Mouse (Mus musculus) MEL (cell line): Measurements from ENCODE around the gene Mast1. TPM values are rescaled to one million over a fixed set of nuclear protein-coding genes. Genes with fewer than 3 reads are reported as not detected.
A peak's percentile ranks its signal among the peaks of the same experiment; 100 is the strongest.

Source experiments
- DNase-seq: peaks from one replicate; pipeline ENCODE4 v3.0.0; 2011; ENCODE audit warnings: low read depth, low spot score
- H3K27ac ChIP-seq: 2 replicates; pipeline ENCODE4 v1.5.1; 2012; ENCODE audit warnings: low read depth, mild to moderate bottlenecking, control low read depth, low read length, moderate library complexity; ENCODE audit not compliant: control insufficient read depth
- H3K27me3 ChIP-seq, 2 experiments: fragments of 150-350 bp in 1 of 2; sonication (generic) in 1 of 2; 2 replicates each; pipeline ENCODE4 v1.6.1; 2012; ENCODE audit warnings: low read length in 2 of 2, mild to moderate bottlenecking in 2 of 2, improper control_type of control experiment in 1 of 2, moderate library complexity in 1 of 2; ENCODE audit not compliant: insufficient read depth in 2 of 2, control insufficient read depth in 1 of 2
- H3K36me3 ChIP-seq, 2 experiments: 2 replicates each; pipeline ENCODE4 v1.6.1; 2012 to 2014; ENCODE audit warnings: low read length in 2 of 2, improper control_type of control experiment in 1 of 2, inconsistent platforms in 1 of 2, mild to moderate bottlenecking in 1 of 2; ENCODE audit not compliant: insufficient read depth in 2 of 2, control insufficient read depth in 1 of 2
- H3K4me1 ChIP-seq, 2 experiments: fragments of 150-350 bp in 1 of 2; sonication (generic) in 1 of 2; 2 replicates each; pipeline ENCODE4 v1.6.1; 2012; ENCODE audit warnings: low read length in 2 of 2, improper control_type of control experiment in 1 of 2, mild to moderate bottlenecking in 1 of 2; ENCODE audit not compliant: insufficient read depth in 2 of 2, control insufficient read depth in 1 of 2
- H3K4me3 ChIP-seq, 2 experiments: fragments of 150-350 bp in 1 of 2; sonication (generic) in 1 of 2; 2 replicates each; pipeline ENCODE4 v1.5.1; 2012; ENCODE audit warnings: low read depth in 2 of 2, low read length in 2 of 2, mild to moderate bottlenecking in 2 of 2, moderate library complexity in 2 of 2, control low read depth in 1 of 2, improper control_type of control experiment in 1 of 2; ENCODE audit not compliant: control insufficient read depth in 1 of 2, insufficient read depth in 1 of 2
- H3K79me2 ChIP-seq: 2 replicates; pipeline ENCODE4 v1.6.1; 2012; ENCODE audit warnings: mild to moderate bottlenecking, low read length, moderate library complexity; ENCODE audit not compliant: control insufficient read depth, poor library complexity, insufficient read depth
- H3K9ac ChIP-seq: 2 replicates; pipeline ENCODE4 v1.6.1; 2012; ENCODE audit warnings: low read depth, mild to moderate bottlenecking, control low read depth, low read length, moderate library complexity; ENCODE audit not compliant: control insufficient read depth, poor library complexity, severe bottlenecking
- H3K9me3 ChIP-seq: fragments of 150-350 bp; sonication (generic); replicated peaks from 2 replicates; pipeline ENCODE4 v1.6.1; 2012; ENCODE audit warnings: mild to moderate bottlenecking, low read length, improper control_type of control experiment, moderate library complexity; ENCODE audit not compliant: insufficient read depth
- BHLHE40 ChIP-seq: IDR thresholded peaks from 2 replicates; pipeline ENCODE4 v1.6.1; 2012; ENCODE audit warnings: low read depth, mild to moderate bottlenecking, inconsistent platforms, low read length, improper control_type of control experiment, borderline replicate concordance
- CTCF ChIP-seq, 3 experiments: IDR thresholded peaks in 2 of 3; conservative IDR thresholded peaks in 1 of 3; 2 replicates each; pipeline ENCODE4 v1.5.1; 2011 to 2012; ENCODE audit warnings: low read length in 3 of 3, low read depth in 2 of 3, mild to moderate bottlenecking in 2 of 3, improper control_type of control experiment in 1 of 3, inconsistent platforms in 1 of 3, mixed read lengths in 1 of 3, moderate library complexity in 1 of 3; ENCODE audit not compliant: control insufficient read depth in 1 of 3, insufficient read depth in 1 of 3, poor library complexity in 1 of 3, severe bottlenecking in 1 of 3
- ELF1 ChIP-seq: IDR thresholded peaks from 2 replicates; pipeline ENCODE4 v1.6.1; 2014; ENCODE audit warnings: low read depth, mild to moderate bottlenecking, inconsistent platforms, low read length, improper control_type of control experiment, moderate library complexity
- EP300 ChIP-seq, 2 experiments: IDR thresholded peaks; 2 replicates each; pipeline ENCODE4 v1.6.1; 2011; ENCODE audit warnings: improper control_type of control experiment in 2 of 2, low read length in 2 of 2, low read depth in 1 of 2, mild to moderate bottlenecking in 1 of 2
- ETS1 ChIP-seq: IDR thresholded peaks from 2 replicates; pipeline ENCODE4 v1.6.1; 2012; ENCODE audit warnings: low read depth, mild to moderate bottlenecking, inconsistent platforms, low read length, improper control_type of control experiment, moderate library complexity
- GABPA ChIP-seq: IDR thresholded peaks from 2 replicates; pipeline ENCODE4 v1.6.1; 2012; ENCODE audit warnings: low read depth, mild to moderate bottlenecking, inconsistent platforms, low read length, improper control_type of control experiment, moderate library complexity
- HCFC1 ChIP-seq: IDR thresholded peaks from 2 replicates; pipeline ENCODE4 v1.6.1; 2012; ENCODE audit warnings: low read depth, mild to moderate bottlenecking, inconsistent platforms, low read length, improper control_type of control experiment, moderate library complexity
- JUND ChIP-seq: IDR thresholded peaks from 2 replicates; pipeline ENCODE4 v1.6.1; 2011; ENCODE audit warnings: low read depth, mild to moderate bottlenecking, improper control_type of control experiment, low read length
- MAFK ChIP-seq: IDR thresholded peaks from 2 replicates; pipeline ENCODE4 v1.6.1; 2011; ENCODE audit warnings: low read depth, mild to moderate bottlenecking, low read length, improper control_type of control experiment, borderline replicate concordance
- MAZ ChIP-seq: IDR thresholded peaks from 2 replicates; pipeline ENCODE4 v1.6.1; 2012; ENCODE audit warnings: low read depth, mild to moderate bottlenecking, inconsistent platforms, low read length, improper control_type of control experiment
- MEF2A ChIP-seq: IDR thresholded peaks from 2 replicates; pipeline ENCODE4 v1.6.1; 2014; ENCODE audit warnings: low read depth, mild to moderate bottlenecking, inconsistent platforms, low read length, improper control_type of control experiment; ENCODE audit not compliant: poor library complexity, insufficient replicate concordance, severe bottlenecking; ENCODE audit errors: extremely low read depth
- MXI1 ChIP-seq: IDR thresholded peaks from 2 replicates; pipeline ENCODE4 v1.6.1; 2011; ENCODE audit warnings: mild to moderate bottlenecking, low read depth, low read length, improper control_type of control experiment
- MYB ChIP-seq: IDR thresholded peaks from 2 replicates; pipeline ENCODE4 v1.6.1; 2011; ENCODE audit warnings: mild to moderate bottlenecking, low read depth, low read length, improper control_type of control experiment
- NELFE ChIP-seq: IDR thresholded peaks from 2 replicates; pipeline ENCODE4 v1.6.1; 2011; ENCODE audit warnings: low read depth, low read length, improper control_type of control experiment
- NRF1 ChIP-seq: IDR thresholded peaks from 2 replicates; pipeline ENCODE4 v1.6.1; 2014; ENCODE audit warnings: low read depth, mild to moderate bottlenecking, inconsistent platforms, low read length, improper control_type of control experiment, moderate library complexity; ENCODE audit not compliant: poor library complexity, insufficient read depth, severe bottlenecking
- POLR2A ChIP-seq, 2 experiments: IDR thresholded peaks; 2 replicates each; pipeline ENCODE4 v1.6.1; 2011 to 2012; ENCODE audit warnings: low read length in 2 of 2, mild to moderate bottlenecking in 2 of 2, control low read depth in 1 of 2, improper control_type of control experiment in 1 of 2, low read depth in 1 of 2, moderate library complexity in 1 of 2; ENCODE audit not compliant: control insufficient read depth in 1 of 2, insufficient read depth in 1 of 2, poor library complexity in 1 of 2
- POLR2AphosphoS2 ChIP-seq: IDR thresholded peaks from 2 replicates; pipeline ENCODE4 v1.6.1; 2011; ENCODE audit warnings: low read length, improper control_type of control experiment
- POLR2AphosphoS5 ChIP-seq: IDR thresholded peaks from 2 replicates; pipeline ENCODE4 v1.6.1; 2012; ENCODE audit warnings: low read depth, borderline replicate concordance, mild to moderate bottlenecking, inconsistent platforms, low read length, moderate library complexity, mixed read lengths
- RAD21 ChIP-seq: IDR thresholded peaks from 2 replicates; pipeline ENCODE4 v1.6.1; 2011; ENCODE audit warnings: mild to moderate bottlenecking, low read depth, low read length, improper control_type of control experiment
- TAL1 ChIP-seq: IDR thresholded peaks from 2 replicates; pipeline ENCODE4 v1.6.1; 2012; ENCODE audit warnings: mild to moderate bottlenecking, inconsistent platforms, low read length, moderate library complexity, mixed read lengths
- TBP ChIP-seq: IDR thresholded peaks from 2 replicates; pipeline ENCODE4 v1.8.0; 2011; ENCODE audit warnings: low read depth, low read length, improper control_type of control experiment
- TCF12 ChIP-seq: IDR thresholded peaks from 2 replicates; pipeline ENCODE4 v1.6.1; 2014; ENCODE audit warnings: low read depth, mild to moderate bottlenecking, inconsistent platforms, low read length, improper control_type of control experiment, moderate library complexity
- UBTF ChIP-seq: IDR thresholded peaks from 2 replicates; pipeline ENCODE4 v1.6.1; 2012; ENCODE audit warnings: low read depth, mild to moderate bottlenecking, inconsistent platforms, low read length, improper control_type of control experiment, moderate library complexity, borderline replicate concordance; ENCODE audit not compliant: insufficient read depth
- USF1 ChIP-seq: IDR thresholded peaks from 2 replicates; pipeline ENCODE4 v1.6.1; 2014; ENCODE audit warnings: low read depth, mild to moderate bottlenecking, inconsistent platforms, low read length, improper control_type of control experiment, moderate library complexity
- USF2 ChIP-seq, 2 experiments: IDR thresholded peaks; 2 replicates each; pipeline ENCODE4 v1.6.1; 2011 to 2012; ENCODE audit warnings: improper control_type of control experiment in 2 of 2, low read length in 2 of 2, borderline replicate concordance in 1 of 2, inconsistent platforms in 1 of 2, low read depth in 1 of 2, mild to moderate bottlenecking in 1 of 2; ENCODE audit not compliant: insufficient read depth in 1 of 2
- ZMIZ1 ChIP-seq: IDR thresholded peaks from 2 replicates; pipeline ENCODE4 v1.6.1; 2012; ENCODE audit warnings: low read depth, mild to moderate bottlenecking, inconsistent platforms, low read length, improper control_type of control experiment, moderate library complexity
- ZNF384 ChIP-seq: IDR thresholded peaks from 2 replicates; pipeline ENCODE4 v1.6.1; 2012; ENCODE audit warnings: low read depth, mild to moderate bottlenecking, inconsistent platforms, low read length, improper control_type of control experiment
- polyA plus RNA-seq, 2 experiments: library from polyadenylated mRNA; stranded (reverse) in 1 of 2; unstranded in 1 of 2; fragments of >175 nt in 1 of 2; fragments of >200 nt in 1 of 2; gene quantifications; 2 replicates each; pipeline versions ENCODE4 v1.2.1 to v1.2.4; 2012; ENCODE audit warnings: low replicate concordance in 2 of 2, low read depth in 1 of 2; ENCODE audit not compliant: insufficient read length in 2 of 2, insufficient read depth in 1 of 2, missing spikeins in 1 of 2
- total RNA-seq: library from RNA; depleted of rRNA; stranded (reverse); fragments of 300-350 nt; gene quantifications from 2 replicates; pipeline ENCODE4 v1.2.3, GENCODE M21; 2012

The Mast1 gene
- total and polyA plus RNA-seq, 3 experiments = 0.77 to 4.5 TPM; not detected in 1

GRCm38 (mm10) chr8:84902367-84902919, 34.7 kb downstream of the Mast1 start:
- Histone ChIP-seq H3K36me3 (peaks cover 9 to 23% of the 10 kb centered on the region in 2 experiments; a peak in 3 of 4 replicates), H3K27me3 (no peaks in the 10 kb centered on the region), H3K9ac (peak overlapping the region; percentile 97), H3K79me2 (peaks cover 27% of the 10 kb centered on the region), H3K4me1 (peaks cover 11 to 32% of the 10 kb centered on the region in 2 experiments), H3K27ac (peak overlapping the region; percentile 97), H3K4me3 (peak overlapping the region; percentile 86 to 91), H3K9me3 (no peaks in the 10 kb centered on the region)
- peak; percentile 68 for DNase-seq
- TF ChIP-seq EP300 (IDR thresholded peaks at IDR 0.05; ENCODE audit: low read depth in 1 of 2, low read length in 2 of 2) (0 out of 4 replicates have a peak, but pooled peaks of 1 of the 2 experiments have one; percentile 37), RAD21 (no peak), BHLHE40 (0 out of 2 replicates have a peak, but pooled peaks have one; percentile 8), POLR2AphosphoS5 (no peak), JUND (no peak), ZMIZ1 (no peak; the same call in 1 of the 2 replicates), ZNF384 (no peak), NRF1 (no peak), MAZ (no peak), NELFE (no peak), MAFK (no peak), ETS1 (no peak), CTCF (IDR thresholded peaks at IDR 0.05 in 2 of 3, conservative IDR thresholded peaks at IDR 0.05 in 1 of 3; ENCODE audit: control insufficient read depth in 1 of 3, insufficient read depth in 1 of 3, low read depth in 2 of 3, low read length in 3 of 3, poor library complexity in 1 of 3, severe bottlenecking in 1 of 3) (no peak), POLR2AphosphoS2 (no peak; the same call in 1 of the 2 replicates), MYB (no peak; the same call in 1 of the 2 replicates), UBTF (no peak), ELF1 (no peak), USF1 (no peak), MXI1 (no peak), HCFC1 (no peak), GABPA (no peak), TAL1 (peak; percentile 63), MEF2A (no peak), POLR2A (IDR thresholded peaks at IDR 0.05; ENCODE audit: control insufficient read depth in 1 of 2, insufficient read depth in 1 of 2, low read depth in 1 of 2, low read length in 2 of 2, poor library complexity in 1 of 2) (no peak), TCF12 (no peak), USF2 (IDR thresholded peaks at IDR 0.05; ENCODE audit: borderline replicate concordance in 1 of 2, insufficient read depth in 1 of 2, low read depth in 1 of 2, low read length in 2 of 2) (no peak), TBP (peak; percentile 27; the same call in 1 of the 2 replicates)
